Mouse (Mus musculus) ES-Bruce4 (cell line): ENCODE data around the gene Zfp990.
"Not testable (repeated sequence)": the region's sequence is repeated elsewhere in the genome, so short reads cannot be mapped to it uniquely, and the experiment has no call there.

Experiments used
- CTCF ChIP-seq: IDR thresholded peaks from one replicate; pipeline ENCODE4 v1.8.1; 2011; ENCODE audit warnings: low read depth, low read length
- EP300 ChIP-seq: IDR thresholded peaks from 2 replicates; pipeline ENCODE4 v1.6.1; 2011; ENCODE audit warnings: low read depth, low read length; ENCODE audit not compliant: insufficient read depth
- POLR2A ChIP-seq: IDR thresholded peaks from one replicate; pipeline ENCODE4 v1.8.1; 2011; ENCODE audit warnings: low read length; ENCODE audit not compliant: insufficient read depth

DNA sequence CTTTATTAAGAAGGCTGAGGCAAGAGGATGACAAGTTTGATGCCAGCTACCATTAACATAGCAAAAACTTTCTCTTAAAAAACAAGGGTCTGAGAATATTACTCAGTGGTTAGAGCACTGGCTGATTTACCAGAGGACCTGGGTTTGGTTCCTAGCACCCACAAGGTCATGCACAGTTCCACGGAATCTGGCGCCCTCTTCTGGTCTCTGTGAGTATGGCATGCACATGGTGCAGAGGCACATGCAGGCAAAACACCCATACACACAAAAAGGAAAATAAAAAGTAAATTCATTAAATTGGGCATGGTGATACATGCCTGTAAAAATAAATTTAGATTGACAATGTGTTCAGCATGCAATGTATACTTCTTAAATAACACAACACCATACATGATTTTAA is 34.5 kb downstream of the Zfp990 start:
- TF ChIP-seq CTCF, result peak; percentile 71
- TF ChIP-seq EP300, POLR2A: not testable (repeated sequence)
